Mouse (Mus musculus): ENCODE measurements around the gene Gtf2h5.

Gtf2h5 gene

GRCm38 (mm10) chr17:6079287-6080122 lies at the start of gene Gtf2h5, which contains the start of gene Serac1:
Gene Gtf2h5, plus strand, starts transcription at chr17:6079786.
Gene Serac1, minus strand, starts transcription at chr17:6079741.
- WGBS, result under 1% methylated on average over 70 of the region's 70 CpGs

- WGBS, result 60% methylated on average over 8 of the region's 8 CpGs
Measured at GRCm38 (mm10) chr17:6035661-6036060, 43.9 kb upstream of the Gtf2h5 start.

- WGBS, result 66% methylated on average over 8 of the region's 8 CpGs
Measured at GRCm38 (mm10) chr17:6036458-6036857, 43.1 kb upstream of the Gtf2h5 start.

GRCm38 (mm10) chr17:6036872-6037271 lies 42.7 kb upstream of the Gtf2h5 start:
- 86% methylated on average over 11 of the region's 11 CpGs for WGBS

GRCm38 (mm10) chr17:6037507-6037906 lies 42.1 kb upstream of the Gtf2h5 start:
- 82% methylated on average over 10 of the region's 10 CpGs for WGBS

GRCm38 (mm10) chr17:6052801-6053200 lies 26.8 kb upstream of the Gtf2h5 start:
- 81% methylated on average over 4 of the region's 4 CpGs for WGBS

- WGBS, result 30% methylated on average over 5 of the region's 5 CpGs
Measured at GRCm38 (mm10) chr17:6054934-6055355, 24.6 kb upstream of the Gtf2h5 start.

- 93% methylated on average over 8 of the region's 8 CpGs for WGBS
Measured at GRCm38 (mm10) chr17:6062793-6063192, 16.8 kb upstream of the Gtf2h5 start.

GRCm38 (mm10) chr17:6063532-6063931 lies 16.1 kb upstream of the Gtf2h5 start:
- 96% methylated on average over 5 of the region's 5 CpGs for WGBS

- 85% methylated on average over 2 of the region's 2 CpGs for WGBS
Measured at GRCm38 (mm10) chr17:6066021-6066420, 13.6 kb upstream of the Gtf2h5 start.

GRCm38 (mm10) chr17:6067613-6068012 lies 12.0 kb upstream of the Gtf2h5 start:
- 90% methylated on average over 7 of the region's 7 CpGs for WGBS

GRCm38 (mm10) chr17:6069866-6070265 lies 9.7 kb upstream of the Gtf2h5 start:
- 85% methylated on average over 6 of the region's 6 CpGs for WGBS

- 89% methylated on average over 7 of the region's 7 CpGs for WGBS
Measured at GRCm38 (mm10) chr17:6073405-6073804, 6.2 kb upstream of the Gtf2h5 start.

GRCm38 (mm10) chr17:6083323-6083890 lies 3.8 kb downstream of the Gtf2h5 start:
- 51% methylated on average over 5 of the region's 5 CpGs for WGBS

- WGBS, result 91% methylated on average over 6 of the region's 6 CpGs
Measured at GRCm38 (mm10) chr17:6091604-6092003, 12.0 kb downstream of the Gtf2h5 start.

GRCm38 (mm10) chr17:6097884-6098283 lies 18.3 kb downstream of the Gtf2h5 start:
- 26% methylated on average over 4 of the region's 4 CpGs for WGBS

GRCm38 (mm10) chr17:6102287-6102686 lies 22.7 kb downstream of the Gtf2h5 start:
- 96% methylated on average over 3 of the region's 3 CpGs for WGBS

GRCm38 (mm10) chr17:6103566-6103965 lies 24.0 kb downstream of the Gtf2h5 start:
- 65% methylated on average over 6 of the region's 6 CpGs for WGBS

GRCm38 (mm10) chr17:6106361-6107014 lies 26.9 kb downstream of the Gtf2h5 start, which contains the start of gene Tulp4:
Gene Tulp4, plus strand, starts transcription at chr17:6106437.
- under 1% methylated on average over 68 of the region's 76 CpGs for WGBS

- WGBS, result under 1% methylated on average over 47 of the region's 50 CpGs
Measured at GRCm38 (mm10) chr17:6107015-6107601, 27.5 kb downstream of the Gtf2h5 start.

- 21% methylated on average over 7 of the region's 7 CpGs for WGBS
Measured at GRCm38 (mm10) chr17:6108175-6108574, 28.6 kb downstream of the Gtf2h5 start.

- WGBS, result 78% methylated on average over 3 of the region's 3 CpGs
Measured at GRCm38 (mm10) chr17:6110956-6111355, 31.4 kb downstream of the Gtf2h5 start.

Data from cerebral cortex, adult 2 months (tissue).